Mouse (Mus musculus) heart, embryonic 11.5 days (tissue): Measurements from ENCODE around the gene Otud7b. TPM values are rescaled to one million over a fixed set of nuclear protein-coding genes. Genes with fewer than 3 reads are reported as not detected.

Source experiments
- ATAC-seq: fragments of 200-750 bp; cut with Nextera tagmentation; replicated peaks from 2 replicates; pipeline ENCODE4 v1.8.0; 2017; ENCODE audit warnings: moderate library complexity; ENCODE audit not compliant: insufficient number of reproducible peaks, low FRiP score, low TSS enrichment
- H3K27ac ChIP-seq: fragments of 300-500 bp; sonication (generic); 2 replicates; pipeline ENCODE4 v1.5.1; 2014; ENCODE audit warnings: mild to moderate bottlenecking, low read depth, low read length
- H3K27me3 ChIP-seq: fragments of 300-500 bp; sonication (generic); 2 replicates; pipeline ENCODE4 v1.6.1; 2014; ENCODE audit warnings: mild to moderate bottlenecking, low read length, mixed read lengths; ENCODE audit not compliant: control insufficient read depth, insufficient read depth
- H3K36me3 ChIP-seq: fragments of 300-500 bp; sonication (generic); 2 replicates; pipeline ENCODE4 v1.6.1; 2014; ENCODE audit warnings: mild to moderate bottlenecking, low read length, moderate library complexity, mixed read lengths; ENCODE audit not compliant: control insufficient read depth, insufficient read depth
- H3K4me1 ChIP-seq: fragments of 300-500 bp; sonication (generic); 2 replicates; pipeline ENCODE4 v1.6.1; 2014; ENCODE audit warnings: low read length; ENCODE audit not compliant: control insufficient read depth, insufficient read depth
- H3K4me2 ChIP-seq: fragments of 300-500 bp; sonication (generic); 2 replicates; pipeline ENCODE4 v1.6.1; 2014; ENCODE audit warnings: mild to moderate bottlenecking, moderate library complexity
- H3K4me3 ChIP-seq: fragments of 300-500 bp; sonication (generic); 2 replicates; pipeline ENCODE4 v1.5.1; 2014; ENCODE audit warnings: low read depth, low read length
- H3K9ac ChIP-seq: fragments of 300-500 bp; sonication (generic); 2 replicates; pipeline ENCODE4 v1.6.1; 2014; ENCODE audit warnings: mild to moderate bottlenecking, low read depth, low read length, moderate library complexity
- H3K9me3 ChIP-seq: fragments of 300-500 bp; sonication (generic); replicated peaks from 2 replicates; pipeline ENCODE4 v1.6.1; 2016; ENCODE audit warnings: low read length; ENCODE audit not compliant: control insufficient read depth
- WGBS: fragments of 180-500 bp; shearing (Covaris S2); extraction: QIAGEN DNeasy Blood & Tissue Kit; methylation state at CpG from one replicate; pipeline ENCODE4 v1.1.7; 2014; ENCODE audit not compliant: insufficient replicate concordance; 5-methylcytosine and 5-hydroxymethylcytosine counted together
- polyA plus RNA-seq: library from polyadenylated mRNA; unstranded; fragments of >200 nt; fragmentation: Nextera tagmentation; extraction: Ambion mirVana; gene quantifications from 2 replicates; pipeline ENCODE4 v1.2.1, GENCODE M21; 2014

Gene Otud7b
- polyA plus RNA-seq, 1 experiment from 2014 or later = 9.3 TPM

GRCm38 (mm10) chr3:96105232-96105747 is 963 bp downstream of the Otud7b start:
- H3K9ac ChIP-seq = peak overlapping the region; percentile 97
- H3K4me1 ChIP-seq = peaks cover 11% of the 10 kb centered on the region
- H3K27ac ChIP-seq = peak overlapping the region; percentile 96
- H3K4me2 ChIP-seq = peak overlapping the region; percentile 81
- no peak for ATAC-seq
- H3K4me3 ChIP-seq = peak overlapping the region; percentile 93
- H3K36me3 ChIP-seq = no peaks in the 10 kb centered on the region; the same call in 1 of the 2 replicates
- H3K9me3 ChIP-seq = no peaks in the 10 kb centered on the region
- WGBS = 9% methylated on average over 10 of the region's 10 CpGs
- H3K27me3 ChIP-seq = no peaks in the 10 kb centered on the region

DNA sequence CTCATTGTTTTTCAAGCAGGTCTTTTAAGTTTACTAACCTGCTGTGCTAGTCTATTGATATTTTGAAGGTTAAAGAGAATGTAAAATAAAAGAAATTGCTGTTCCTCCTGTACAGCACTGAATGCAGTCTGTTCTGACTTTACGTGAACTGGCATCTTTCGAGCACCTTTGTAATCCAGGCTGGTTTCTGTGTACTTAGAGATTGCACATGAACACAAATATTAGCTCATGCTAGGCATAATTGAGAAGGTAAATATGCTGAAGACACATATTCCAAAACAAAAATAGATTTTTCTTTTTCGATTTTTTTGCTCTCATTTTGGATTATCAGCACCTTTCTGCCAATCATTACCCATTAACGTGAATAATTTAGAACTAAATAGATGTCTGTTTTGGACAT is 1.8 kb downstream of the Otud7b start:
- ATAC-seq = no peak
- Histone ChIP-seq H3K27me3 (no peaks in the 10 kb centered on the region), H3K9ac (no peak overlapping the region), H3K9me3 (no peaks in the 10 kb centered on the region), H3K4me2 (0 out of 2 replicates have a peak overlapping the region, but pooled peaks have one; percentile 81), H3K4me3 (no peak overlapping the region), H3K4me1 (peaks cover 11% of the 10 kb centered on the region), H3K36me3 (no peaks in the 10 kb centered on the region; the same call in 1 of the 2 replicates), H3K27ac (no peak overlapping the region)
- 85% methylated on average over 4 of the region's 4 CpGs for WGBS

- ATAC-seq = no peak
- Histone ChIP-seq H3K27ac (no peak overlapping the region), H3K27me3 (no peaks in the 10 kb centered on the region), H3K36me3 (no peaks in the 10 kb centered on the region; the same call in 1 of the 2 replicates), H3K9me3 (no peaks in the 10 kb centered on the region), H3K4me3 (no peak overlapping the region), H3K4me2 (no peak overlapping the region), H3K4me1 (0 out of 2 replicates have a peak, but pooled peaks cover 9% of the 10 kb centered on the region), H3K9ac (no peak overlapping the region)
- WGBS = 91% methylated on average over 3 of the region's 3 CpGs
Observed at GRCm38 (mm10) chr3:96108315-96108714, 4.0 kb downstream of the Otud7b start.

DNA sequence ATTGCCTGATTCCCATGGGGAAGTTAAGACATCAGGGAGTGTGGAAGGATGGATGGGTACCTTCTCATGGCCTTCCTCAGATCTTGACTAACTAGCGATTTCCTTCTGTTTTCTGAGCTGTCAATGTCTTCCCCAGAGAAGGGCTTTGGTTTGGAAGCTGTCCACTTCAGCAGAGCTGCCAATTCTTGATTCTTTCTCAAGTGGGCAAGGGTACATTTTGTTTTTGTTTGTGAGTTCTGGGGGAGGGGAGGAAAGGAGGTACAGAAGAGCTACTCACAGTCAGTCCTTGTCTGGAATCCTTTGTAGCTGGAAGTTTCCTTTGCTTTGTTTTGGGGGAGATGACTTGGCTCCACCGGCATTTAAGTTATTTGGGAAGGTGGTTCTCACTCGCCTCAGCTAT is 8.9 kb downstream of the Otud7b start:
- no peak overlapping the region for H3K9ac ChIP-seq
- H3K27me3 ChIP-seq = no peaks in the 10 kb centered on the region
- no peak overlapping the region for H3K27ac ChIP-seq
- no peak overlapping the region for H3K4me3 ChIP-seq
- H3K9me3 ChIP-seq = no peaks in the 10 kb centered on the region
- ATAC-seq = no peak
- H3K4me2 ChIP-seq = no peak overlapping the region
- H3K36me3 ChIP-seq = no peaks in the 10 kb centered on the region; the same call in 1 of the 2 replicates
- 34% methylated on average over 3 of the region's 3 CpGs for WGBS
- peaks cover 9% of the 10 kb centered on the region; the same call in 1 of the 2 replicates for H3K4me1 ChIP-seq

- Histone ChIP-seq H3K36me3 (no peaks in the 10 kb centered on the region), H3K4me1 (peaks cover 6% of the 10 kb centered on the region; the same call in 1 of the 2 replicates), H3K27ac (no peak overlapping the region), H3K27me3 (no peaks in the 10 kb centered on the region), H3K4me2 (no peak overlapping the region), H3K4me3 (no peak overlapping the region), H3K9ac (no peak overlapping the region), H3K9me3 (no peaks in the 10 kb centered on the region)
- WGBS = 80% methylated on average over 2 of the region's 2 CpGs
- no peak for ATAC-seq
Observed at GRCm38 (mm10) chr3:96118142-96118541, 13.8 kb downstream of the Otud7b start.

DNA sequence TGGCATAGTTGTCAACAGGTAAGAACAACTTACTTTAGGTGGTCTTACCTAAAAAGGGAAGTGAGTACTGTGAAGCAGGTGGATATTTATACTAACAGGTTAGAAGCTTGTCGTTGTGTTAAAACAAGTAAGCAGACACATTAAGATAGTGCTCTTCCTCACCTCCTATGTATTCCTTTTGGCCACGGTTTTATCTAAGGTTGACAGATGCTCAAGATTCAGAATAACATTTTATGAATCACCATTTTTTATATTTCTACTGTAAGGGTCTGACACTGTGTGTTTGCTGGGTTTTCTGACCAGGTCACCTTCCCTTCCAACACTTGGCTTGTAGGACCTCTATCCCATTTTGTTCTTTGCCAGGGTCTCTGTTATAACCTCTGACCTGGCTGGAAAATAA is 14.4 kb downstream of the Otud7b start:
- 95% methylated on average over 2 of the region's 2 CpGs for WGBS
- Histone ChIP-seq H3K27me3 (no peaks in the 10 kb centered on the region), H3K4me1 (peaks cover under 1% of the 10 kb centered on the region; the same call in 1 of the 2 replicates), H3K4me2 (no peak overlapping the region), H3K27ac (no peak overlapping the region), H3K9ac (no peak overlapping the region), H3K4me3 (no peak overlapping the region), H3K9me3 (no peaks in the 10 kb centered on the region), H3K36me3 (no peaks in the 10 kb centered on the region)
- ATAC-seq = no peak

DNA sequence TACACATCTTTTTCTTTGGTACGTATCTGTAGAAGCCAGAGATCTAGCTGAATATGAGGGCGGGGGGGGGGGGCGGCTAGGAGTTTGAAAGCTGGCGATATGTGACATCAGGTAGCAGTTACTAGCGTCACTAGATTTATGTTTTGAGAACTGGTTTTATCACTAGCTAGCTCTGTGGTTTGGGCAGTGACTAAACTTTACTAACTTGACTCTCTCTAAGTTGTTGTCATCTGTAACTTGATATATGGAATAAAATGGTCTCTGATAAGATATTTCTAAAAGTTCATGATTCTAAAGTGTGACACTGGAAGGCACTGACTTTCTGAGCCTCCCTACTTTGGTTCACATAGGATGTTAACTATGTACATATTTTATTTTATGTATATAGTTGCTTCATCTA is 19.9 kb downstream of the Otud7b start:
- Histone ChIP-seq H3K9ac (no peak overlapping the region), H3K4me2 (no peak overlapping the region), H3K27ac (no peak overlapping the region), H3K36me3 (no peaks in the 10 kb centered on the region), H3K4me1 (peaks cover 11% of the 10 kb centered on the region; the same call in 1 of the 2 replicates), H3K27me3 (no peaks in the 10 kb centered on the region), H3K9me3 (no peaks in the 10 kb centered on the region), H3K4me3 (no peak overlapping the region)
- no peak for ATAC-seq
- 84% methylated on average over 5 of the region's 5 CpGs for WGBS

DNA sequence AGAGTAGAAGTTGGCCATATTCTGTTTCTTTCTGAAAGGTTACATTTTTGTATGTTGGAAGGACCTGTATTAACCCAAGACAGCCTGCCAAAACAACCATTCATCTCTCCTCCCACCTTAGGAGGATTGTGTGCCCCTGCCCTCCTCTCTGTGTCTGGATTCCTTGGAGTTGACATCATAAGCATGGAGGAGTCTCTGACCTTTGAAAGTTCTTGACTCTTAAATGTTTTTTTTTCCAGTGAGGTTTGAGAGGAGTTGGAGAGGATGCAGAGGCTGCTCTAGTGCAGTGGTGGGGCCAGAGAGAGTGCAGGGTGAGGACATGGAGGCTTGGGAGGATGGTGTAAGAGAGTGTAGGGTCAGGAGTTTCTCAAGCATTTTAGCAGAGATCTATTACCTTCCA is 23.8 kb downstream of the Otud7b start:
- Histone ChIP-seq H3K36me3 (no peaks in the 10 kb centered on the region), H3K4me3 (no peak overlapping the region), H3K4me2 (no peak overlapping the region), H3K27me3 (no peaks in the 10 kb centered on the region), H3K27ac (no peak overlapping the region), H3K4me1 (peaks cover 19% of the 10 kb centered on the region; the same call in 1 of the 2 replicates), H3K9ac (no peak overlapping the region), H3K9me3 (no peaks in the 10 kb centered on the region)
- no peak; the same call in 1 of the 2 replicates for ATAC-seq

DNA sequence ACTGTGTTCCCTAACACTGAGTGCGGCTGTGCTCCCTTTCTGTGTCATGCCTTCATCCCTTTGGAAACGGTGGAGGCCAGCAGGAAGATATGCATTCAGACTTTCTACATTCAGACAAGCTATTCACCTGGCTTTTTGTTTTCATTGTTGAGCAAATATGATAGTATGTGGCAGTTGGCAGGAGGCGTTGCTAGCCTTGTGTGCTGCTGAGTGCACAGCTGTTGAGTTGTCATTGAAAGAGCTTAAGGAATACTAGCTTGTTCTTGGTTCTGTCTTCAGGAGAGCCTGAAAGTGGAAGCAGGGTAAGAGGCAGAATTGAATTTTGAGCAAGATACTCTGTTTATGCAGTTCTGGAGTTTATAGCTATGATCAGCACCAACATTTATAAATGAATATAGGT is 28.2 kb downstream of the Otud7b start:
- WGBS = 81% methylated on average over 3 of the region's 3 CpGs
- Histone ChIP-seq H3K9ac (no peak overlapping the region), H3K27ac (no peak overlapping the region), H3K9me3 (no peaks in the 10 kb centered on the region), H3K4me3 (no peak overlapping the region), H3K4me2 (no peak overlapping the region), H3K27me3 (no peaks in the 10 kb centered on the region), H3K36me3 (no peaks in the 10 kb centered on the region), H3K4me1 (peaks cover 19% of the 10 kb centered on the region; the same call in 1 of the 2 replicates)
- ATAC-seq = no peak
